Mouse (Mus musculus): ENCODE measurements around the gene Gemin7. TPM values are rescaled to one million over a fixed set of nuclear protein-coding genes. Genes with fewer than 3 reads are reported as not detected.

Gene Gemin7
- polyA plus RNA-seq, 1 experiment: 94.7 TPM

DNA sequence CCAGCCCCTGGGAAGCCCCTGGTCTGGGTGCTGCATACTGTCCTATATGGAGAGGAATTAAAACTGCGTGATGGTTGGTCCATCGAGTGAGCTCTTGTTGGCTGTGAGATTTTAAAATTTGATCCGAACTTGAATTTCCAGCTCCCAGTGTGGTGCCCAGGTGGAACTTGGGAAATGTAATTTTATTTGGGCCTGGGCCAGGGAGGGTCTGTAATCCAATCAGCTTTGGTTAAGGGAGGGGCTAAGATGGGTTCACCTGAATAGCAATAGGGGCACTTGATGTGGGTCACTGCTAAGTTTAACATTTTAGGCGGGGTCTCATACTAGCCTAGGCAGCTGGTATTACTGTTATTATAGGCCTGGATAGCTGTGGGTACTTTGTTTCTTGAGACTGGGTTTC lies 1.0 kb upstream of the Gemin7 start:
- Histone ChIP-seq H3K4me1 (ENCODE audit: control insufficient read depth, insufficient read depth, insufficient read length) (peaks cover 5% of the 10 kb centered on the region; the same call in 1 of the 2 replicates), H3K36me3 (ENCODE audit: control insufficient read depth, insufficient read depth, low read length) (peaks cover 15% of the 10 kb centered on the region), H3K27ac (ENCODE audit: insufficient read depth, low read length) (peak overlapping the region; percentile 81), H3K4me3 (ENCODE audit: extremely low read depth, insufficient read depth, insufficient read length) (peak overlapping the region; percentile 68; the same call in 1 of the 2 replicates), H3K27me3 (ENCODE audit: control insufficient read depth, insufficient read depth, low read length) (no peaks in the 10 kb centered on the region)
- TF ChIP-seq POLR2A (IDR thresholded peaks at IDR 0.05; ENCODE audit: low read depth, low read length) (no peak), CTCF (IDR thresholded peaks at IDR 0.05; ENCODE audit: extremely low read depth, insufficient read depth, insufficient read length, insufficient replicate concordance) (no peak)
- DNase-seq (ENCODE audit: low read depth in 1 of 2, low spot score in 2 of 2): no peak
- WGBS: 65% methylated on average over 4 of the region's 4 CpGs

DNA sequence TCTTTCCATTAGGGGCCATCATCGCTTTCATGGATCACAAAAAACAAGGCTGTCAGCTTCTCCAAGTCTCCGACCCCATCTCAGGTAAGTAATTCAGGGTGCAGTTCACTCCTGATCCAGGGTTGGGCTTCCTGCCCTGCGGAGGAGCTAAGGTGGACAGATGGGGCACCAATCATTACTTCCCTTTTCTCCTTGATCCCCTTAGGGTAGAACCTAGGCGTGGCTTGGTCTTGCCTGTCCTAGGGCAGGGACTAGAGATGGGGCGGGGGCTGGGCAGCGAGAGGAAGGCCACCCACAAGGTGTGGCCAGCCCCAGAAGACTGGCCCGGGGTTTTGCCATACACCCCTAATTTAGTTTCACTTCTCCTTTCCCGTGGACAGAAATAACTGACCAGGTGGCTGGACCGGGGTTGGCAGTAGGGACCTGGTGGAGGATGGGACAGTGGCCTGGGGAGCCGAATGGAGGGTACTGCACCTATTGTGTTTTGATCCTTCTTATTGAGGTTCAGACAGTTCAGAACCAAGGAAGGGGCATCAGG lies 551 bp upstream of the Gemin7 start:
- Histone ChIP-seq H3K36me3 (ENCODE audit: control insufficient read depth, insufficient read depth, low read length) (peaks cover 14% of the 10 kb centered on the region), H3K4me1 (ENCODE audit: control insufficient read depth, insufficient read depth, insufficient read length) (peaks cover 5% of the 10 kb centered on the region; the same call in 1 of the 2 replicates), H3K4me3 (ENCODE audit: extremely low read depth, insufficient read depth, insufficient read length) (peak overlapping the region; percentile 68), H3K27me3 (ENCODE audit: control insufficient read depth, insufficient read depth, low read length) (no peaks in the 10 kb centered on the region), H3K27ac (ENCODE audit: insufficient read depth, low read length) (peak overlapping the region; percentile 81)
- 8% methylated on average over 10 of the region's 10 CpGs for WGBS
- TF ChIP-seq CTCF (IDR thresholded peaks at IDR 0.05; ENCODE audit: extremely low read depth, insufficient read depth, insufficient read length, insufficient replicate concordance): no peak
- DNase-seq (ENCODE audit: low read depth in 1 of 2, low spot score in 2 of 2): peak in 1 of 2 experiments; percentile 66

DNA sequence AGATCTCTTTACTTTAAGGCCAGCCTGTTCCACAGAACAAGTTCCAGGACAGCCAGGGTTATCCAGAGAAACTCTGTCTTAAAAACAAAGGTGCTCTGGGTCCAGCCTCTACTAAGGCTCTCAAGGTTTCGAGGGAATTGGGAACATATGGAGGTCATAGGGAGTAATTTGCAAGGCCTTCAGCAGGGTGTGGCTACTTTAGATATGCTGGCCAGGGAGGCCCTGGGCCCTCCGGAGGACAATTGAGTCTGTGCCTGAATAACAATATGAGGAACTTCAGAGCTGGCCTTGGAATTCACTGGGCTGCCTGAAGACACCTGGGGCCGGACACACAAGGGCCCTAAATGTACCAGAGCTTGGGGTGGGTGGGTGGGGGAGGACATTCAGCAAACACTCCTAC lies 1.8 kb downstream of the Gemin7 start:
- no peaks in the 10 kb centered on the region for H3K27me3 ChIP-seq (ENCODE audit: control insufficient read depth, insufficient read depth, low read length)
- no peak for DNase-seq (ENCODE audit: low read depth in 1 of 2, low spot score in 2 of 2)
- H3K4me1 ChIP-seq (ENCODE audit: control insufficient read depth, insufficient read depth, insufficient read length): peaks cover 5% of the 10 kb centered on the region; the same call in 1 of the 2 replicates
- WGBS: 57% methylated on average over 3 of the region's 3 CpGs
- no peak overlapping the region for H3K4me3 ChIP-seq (ENCODE audit: extremely low read depth, insufficient read depth, insufficient read length)
- H3K36me3 ChIP-seq (ENCODE audit: control insufficient read depth, insufficient read depth, low read length): peaks cover 7% of the 10 kb centered on the region
- TF ChIP-seq CTCF (IDR thresholded peaks at IDR 0.05; ENCODE audit: extremely low read depth, insufficient read depth, insufficient read length, insufficient replicate concordance) (no peak), POLR2A (IDR thresholded peaks at IDR 0.05; ENCODE audit: low read depth, low read length) (no peak)
- no peak overlapping the region for H3K27ac ChIP-seq (ENCODE audit: insufficient read depth, low read length)

DNA sequence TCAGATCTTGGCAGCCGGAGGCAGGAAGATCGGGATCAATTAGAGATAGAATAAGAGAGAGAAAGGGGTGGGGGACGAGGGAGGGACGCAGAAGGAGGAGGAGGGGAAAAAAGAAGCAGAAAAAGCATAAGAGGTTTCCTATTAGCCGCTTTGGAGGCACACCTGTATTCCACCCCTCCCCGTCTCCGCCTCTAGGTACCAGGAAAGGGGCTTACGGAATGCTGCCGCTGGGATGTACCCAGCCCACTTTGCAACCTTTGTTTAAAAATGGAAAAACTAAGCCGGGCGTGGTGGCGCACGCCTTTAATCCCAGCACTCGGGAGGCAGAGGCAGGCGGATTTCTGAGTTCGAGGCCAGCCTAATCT lies 3.6 kb downstream of the Gemin7 start:
- H3K4me3 ChIP-seq (ENCODE audit: extremely low read depth, insufficient read depth, insufficient read length): peak overlapping the region; percentile 90; the same call in 1 of the 2 replicates
- H3K27ac ChIP-seq (ENCODE audit: insufficient read depth, low read length): peak overlapping the region; percentile 93
- WGBS: 31% methylated on average over 16 of the region's 16 CpGs
- H3K27me3 ChIP-seq (ENCODE audit: control insufficient read depth, insufficient read depth, low read length): no peaks in the 10 kb centered on the region
- no peaks in the 10 kb centered on the region for H3K36me3 ChIP-seq (ENCODE audit: control insufficient read depth, insufficient read depth, low read length)
- DNase-seq (ENCODE audit: low read depth in 1 of 2, low spot score in 2 of 2): no peak
- TF ChIP-seq CTCF (IDR thresholded peaks at IDR 0.05; ENCODE audit: extremely low read depth, insufficient read depth, insufficient read length, insufficient replicate concordance): no peak
- no peak for TF ChIP-seq POLR2A (IDR thresholded peaks at IDR 0.05; ENCODE audit: low read depth, low read length)
- peaks cover 5% of the 10 kb centered on the region; the same call in 1 of the 2 replicates for H3K4me1 ChIP-seq (ENCODE audit: control insufficient read depth, insufficient read depth, insufficient read length)

DNA sequence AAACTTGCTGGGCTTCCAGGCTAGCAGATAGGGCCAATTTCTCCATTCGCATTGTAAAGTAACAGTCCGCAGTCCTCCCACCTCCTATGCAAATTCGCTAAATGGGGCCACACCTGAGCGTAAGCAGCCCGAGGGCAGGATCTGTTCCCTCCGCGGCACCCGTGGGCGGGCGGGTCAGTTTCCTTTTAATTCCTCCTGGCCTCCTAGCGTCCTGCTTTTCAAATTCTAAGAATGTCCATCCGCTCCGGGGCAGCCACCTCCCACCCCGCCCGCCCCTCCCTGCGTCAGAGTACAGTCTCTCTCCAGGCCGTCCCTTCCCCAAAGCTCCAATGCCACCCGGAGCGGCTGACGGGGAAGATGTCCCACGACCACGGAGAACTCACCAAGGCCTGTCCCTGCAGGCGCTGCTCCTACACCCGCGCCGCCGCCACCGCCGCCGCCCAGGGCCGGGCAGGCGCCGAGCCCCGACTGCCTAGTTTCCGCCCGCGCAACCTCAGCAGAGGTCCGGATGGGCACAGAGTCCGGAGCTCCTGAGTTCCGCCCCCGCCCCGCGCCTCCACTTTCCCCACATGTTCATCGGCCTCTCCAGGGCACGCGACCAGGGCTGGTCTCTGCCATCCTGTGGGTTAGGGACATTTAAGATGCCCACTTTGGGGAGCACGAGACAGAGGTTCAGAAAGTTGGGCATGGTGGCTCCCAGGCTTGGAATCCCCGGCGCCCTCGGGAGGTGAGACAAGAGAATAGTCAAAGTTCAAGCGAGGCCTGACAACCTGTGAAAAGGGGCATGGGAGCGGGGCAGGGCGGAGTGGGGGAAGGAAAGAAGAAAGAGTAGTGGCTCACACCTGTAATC lies 4.2 kb downstream of the Gemin7 start:
- WGBS: 1% methylated on average over 53 of the region's 53 CpGs
- Histone ChIP-seq H3K4me1 (ENCODE audit: control insufficient read depth, insufficient read depth, insufficient read length) (peaks cover 5% of the 10 kb centered on the region; the same call in 1 of the 2 replicates), H3K4me3 (ENCODE audit: extremely low read depth, insufficient read depth, insufficient read length) (peak overlapping the region; percentile 90), H3K27ac (ENCODE audit: insufficient read depth, low read length) (peak overlapping the region; percentile 93), H3K36me3 (ENCODE audit: control insufficient read depth, insufficient read depth, low read length) (no peaks in the 10 kb centered on the region), H3K27me3 (ENCODE audit: control insufficient read depth, insufficient read depth, low read length) (no peaks in the 10 kb centered on the region)
- TF ChIP-seq POLR2A (IDR thresholded peaks at IDR 0.05; ENCODE audit: low read depth, low read length) (peak; percentile 69), CTCF (IDR thresholded peaks at IDR 0.05; ENCODE audit: extremely low read depth, insufficient read depth, insufficient read length, insufficient replicate concordance) (no peak)
- peak; percentile 72 for DNase-seq (ENCODE audit: low read depth in 1 of 2, low spot score in 2 of 2)

DNA sequence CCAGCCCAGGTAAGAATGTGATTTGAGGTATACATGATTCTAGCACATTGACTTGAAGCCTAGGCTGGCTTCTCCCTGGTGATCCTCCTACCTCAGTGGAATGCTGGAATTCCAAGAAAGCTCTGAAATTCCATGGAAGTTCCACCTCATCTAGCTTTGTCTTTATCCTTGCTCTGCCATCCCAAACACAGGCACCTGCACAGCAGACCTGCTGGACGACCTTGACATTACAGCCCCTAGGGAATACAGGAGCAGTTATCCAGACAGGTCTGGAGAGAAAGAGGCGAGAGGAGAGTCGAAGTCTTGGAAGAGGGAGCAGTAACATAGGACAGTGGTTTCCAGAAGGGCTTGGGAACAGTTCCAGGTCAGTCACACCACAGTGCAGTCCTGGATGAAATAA lies 7.7 kb downstream of the Gemin7 start:
- H3K27me3 ChIP-seq (ENCODE audit: control insufficient read depth, insufficient read depth, low read length): no peaks in the 10 kb centered on the region
- TF ChIP-seq POLR2A (IDR thresholded peaks at IDR 0.05; ENCODE audit: low read depth, low read length): no peak
- no peak for TF ChIP-seq CTCF (IDR thresholded peaks at IDR 0.05; ENCODE audit: extremely low read depth, insufficient read depth, insufficient read length, insufficient replicate concordance)
- no peak overlapping the region for H3K27ac ChIP-seq (ENCODE audit: insufficient read depth, low read length)
- 87% methylated on average over 3 of the region's 3 CpGs for WGBS
- no peak overlapping the region for H3K4me3 ChIP-seq (ENCODE audit: extremely low read depth, insufficient read depth, insufficient read length)
- peaks cover 5% of the 10 kb centered on the region for H3K36me3 ChIP-seq (ENCODE audit: control insufficient read depth, insufficient read depth, low read length)
- no peaks in the 10 kb centered on the region for H3K4me1 ChIP-seq (ENCODE audit: control insufficient read depth, insufficient read depth, insufficient read length)
- DNase-seq (ENCODE audit: low read depth in 1 of 2, low spot score in 2 of 2): no peak

DNA sequence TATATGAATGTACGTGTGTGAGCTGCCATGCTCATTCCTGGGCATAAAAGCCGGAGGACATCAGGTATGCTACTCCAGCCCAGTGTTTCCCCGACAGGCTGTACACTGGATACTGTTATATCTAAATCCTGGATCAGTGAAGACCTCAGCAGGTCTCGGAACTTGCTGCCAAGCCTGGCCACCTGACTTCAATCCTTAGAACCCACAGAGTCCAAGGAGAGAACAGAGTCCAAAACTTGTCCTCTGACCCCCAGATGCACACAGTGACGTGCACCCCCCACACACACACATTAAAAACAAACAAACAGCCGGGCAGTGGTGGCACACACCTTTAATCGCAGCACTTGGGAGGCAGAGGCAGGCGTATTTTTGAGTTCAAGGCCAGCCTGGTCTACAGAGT lies 10.0 kb downstream of the Gemin7 start:
- H3K27ac ChIP-seq (ENCODE audit: insufficient read depth, low read length): no peak overlapping the region
- H3K36me3 ChIP-seq (ENCODE audit: control insufficient read depth, insufficient read depth, low read length): peaks cover 8% of the 10 kb centered on the region
- peaks cover 6% of the 10 kb centered on the region; the same call in 1 of the 2 replicates for H3K4me1 ChIP-seq (ENCODE audit: control insufficient read depth, insufficient read depth, insufficient read length)
- H3K4me3 ChIP-seq (ENCODE audit: extremely low read depth, insufficient read depth, insufficient read length): no peak overlapping the region
- DNase-seq (ENCODE audit: low read depth in 1 of 2, low spot score in 2 of 2): no peak
- H3K27me3 ChIP-seq (ENCODE audit: control insufficient read depth, insufficient read depth, low read length): no peaks in the 10 kb centered on the region
- TF ChIP-seq CTCF (IDR thresholded peaks at IDR 0.05; ENCODE audit: extremely low read depth, insufficient read depth, insufficient read length, insufficient replicate concordance): no peak
- TF ChIP-seq POLR2A (IDR thresholded peaks at IDR 0.05; ENCODE audit: low read depth, low read length): no peak
- 97% methylated on average over 8 of the region's 8 CpGs for WGBS

Measured in spleen, adult 2 months (tissue).